Mouse (Mus musculus): ENCODE results near the gene Cox10.

- no peak for TF ChIP-seq CTCF (IDR thresholded peaks at IDR 0.05)
- no peak for TF ChIP-seq EP300 (IDR thresholded peaks at IDR 0.05)
Observed at GRCm38 (mm10) chr11:64037471-64038125, 41.7 kb downstream of the Cox10 start.
